Mouse (Mus musculus) layer of hippocampus, adult 8-10 months (tissue): ENCODE measurements around the gene Ppp1r12c. TPM values are rescaled to one million over a fixed set of nuclear protein-coding genes. Genes with fewer than 3 reads are reported as not detected.

ENCODE experiments used
- DNase-seq, 2 experiments: peaks; one replicate each; pipeline ENCODE4 v3.0.0; 2022; ENCODE audit warnings: low spot score in 2 of 2
- total RNA-seq, 4 experiments: library from RNA; stranded (reverse); gene quantifications; 2 replicates each; pipeline ENCODE4 v1.2.4; 2022

The Ppp1r12c gene
- total RNA-seq, 4 experiments from 2014 or later: 143 to 158 (median 147) TPM

DNA sequence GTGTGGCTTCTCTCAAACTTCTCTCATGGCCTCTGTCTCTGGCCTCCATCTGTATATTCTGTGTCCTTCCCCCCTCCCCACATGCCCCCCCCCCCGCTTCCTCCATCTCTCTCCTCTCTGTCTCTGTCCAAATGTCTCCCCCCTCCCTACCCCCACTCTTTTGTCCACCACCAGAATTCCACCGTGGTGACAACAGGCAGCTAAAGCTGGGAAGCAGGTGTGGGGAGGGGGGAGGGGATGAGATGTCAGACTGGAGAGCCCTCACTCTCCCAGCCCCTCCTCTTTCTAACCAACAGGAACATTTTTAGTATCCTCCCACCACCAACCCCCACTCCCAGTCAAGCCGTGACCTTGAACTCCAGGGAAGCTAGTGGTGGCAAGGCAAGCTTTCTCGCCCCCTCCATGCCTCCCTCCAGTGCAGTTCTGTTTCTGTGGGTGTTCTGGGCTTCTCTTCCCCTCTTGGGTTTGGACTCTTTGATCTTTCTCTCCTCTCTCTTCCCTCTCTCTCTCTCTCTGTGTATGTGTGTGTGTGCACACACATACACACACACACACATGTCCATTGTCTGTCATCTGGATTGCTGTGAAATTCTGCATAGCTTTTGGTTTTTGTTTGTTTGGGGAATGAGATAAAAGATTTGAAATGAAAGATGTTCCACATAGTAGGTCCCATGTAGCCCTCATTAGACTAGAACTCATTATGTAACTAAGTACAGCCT lies 15.0 kb upstream of the Ppp1r12c start, which contains the start of gene Tnnt1:
Gene Tnnt1, minus strand, starts transcription at position 51 of the 719 bp plus-strand sequence.
- DNase-seq: no peak

DNA sequence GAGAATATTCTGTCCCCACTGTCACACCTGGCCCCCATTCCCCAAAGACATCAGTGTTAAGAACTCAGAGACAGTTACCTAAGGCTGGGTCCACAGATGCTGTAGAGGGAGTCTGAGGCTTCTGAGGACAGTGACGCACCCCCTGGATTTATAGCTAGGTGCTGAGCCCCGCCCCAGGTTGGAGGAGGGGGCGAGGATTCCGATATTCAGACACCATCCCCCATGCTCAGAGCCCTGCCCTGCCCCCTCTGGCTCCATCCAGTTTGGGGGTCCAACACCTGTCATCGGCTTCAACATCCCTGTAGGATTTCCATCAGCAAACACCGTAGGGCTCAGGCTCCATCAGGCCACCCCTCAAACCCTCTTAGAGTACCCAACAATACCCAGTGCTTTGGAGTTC lies 14.4 kb upstream of the Ppp1r12c start:
- no peak for DNase-seq

DNA sequence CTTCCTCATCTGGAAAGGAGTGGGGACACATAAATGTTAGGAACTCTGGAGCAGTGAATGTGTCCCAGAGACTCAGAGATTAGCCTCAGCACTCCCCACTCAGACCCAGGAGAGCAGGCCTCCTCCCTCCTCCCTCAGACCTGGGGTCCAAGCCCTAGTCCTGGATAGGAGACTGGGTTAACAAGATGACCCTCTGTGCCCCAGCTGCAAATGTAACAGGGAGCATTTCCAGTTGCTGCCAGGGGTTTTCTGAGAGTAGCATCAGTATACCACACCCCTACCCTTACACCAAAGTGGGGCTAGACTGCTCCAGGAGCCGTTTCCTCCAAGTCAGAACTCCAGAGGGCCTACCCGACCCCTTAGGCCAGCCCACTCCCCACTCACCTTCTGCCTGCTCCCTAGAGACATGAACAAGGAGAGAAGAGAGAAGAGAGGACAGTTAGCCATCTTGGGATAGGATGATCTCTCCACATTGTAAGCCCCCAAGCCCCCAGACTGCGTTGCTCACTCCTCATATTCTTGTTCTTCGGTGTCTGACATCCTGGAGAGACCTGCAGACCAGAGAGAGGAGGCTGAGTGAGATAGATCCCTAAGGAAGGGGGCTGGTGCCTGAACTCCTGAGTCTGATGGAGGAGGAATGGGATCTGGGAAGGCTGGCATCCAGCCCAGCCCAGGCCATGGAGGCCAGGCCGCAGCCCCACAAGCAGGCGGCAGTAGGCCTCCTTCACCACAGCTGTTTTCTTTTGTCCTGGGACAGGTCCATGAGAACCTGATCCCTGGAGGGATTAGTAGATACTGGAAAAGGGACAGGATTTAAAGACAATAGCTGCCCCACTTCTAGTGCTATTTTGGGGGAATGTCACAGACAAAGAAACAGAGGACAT lies 12.6 kb upstream of the Ppp1r12c start:
- DNase-seq: no peak

- no peak for DNase-seq
These were observed 11.8 kb upstream of the Ppp1r12c start for GRCm38 (mm10) chr7:4513236-4513635.

DNA sequence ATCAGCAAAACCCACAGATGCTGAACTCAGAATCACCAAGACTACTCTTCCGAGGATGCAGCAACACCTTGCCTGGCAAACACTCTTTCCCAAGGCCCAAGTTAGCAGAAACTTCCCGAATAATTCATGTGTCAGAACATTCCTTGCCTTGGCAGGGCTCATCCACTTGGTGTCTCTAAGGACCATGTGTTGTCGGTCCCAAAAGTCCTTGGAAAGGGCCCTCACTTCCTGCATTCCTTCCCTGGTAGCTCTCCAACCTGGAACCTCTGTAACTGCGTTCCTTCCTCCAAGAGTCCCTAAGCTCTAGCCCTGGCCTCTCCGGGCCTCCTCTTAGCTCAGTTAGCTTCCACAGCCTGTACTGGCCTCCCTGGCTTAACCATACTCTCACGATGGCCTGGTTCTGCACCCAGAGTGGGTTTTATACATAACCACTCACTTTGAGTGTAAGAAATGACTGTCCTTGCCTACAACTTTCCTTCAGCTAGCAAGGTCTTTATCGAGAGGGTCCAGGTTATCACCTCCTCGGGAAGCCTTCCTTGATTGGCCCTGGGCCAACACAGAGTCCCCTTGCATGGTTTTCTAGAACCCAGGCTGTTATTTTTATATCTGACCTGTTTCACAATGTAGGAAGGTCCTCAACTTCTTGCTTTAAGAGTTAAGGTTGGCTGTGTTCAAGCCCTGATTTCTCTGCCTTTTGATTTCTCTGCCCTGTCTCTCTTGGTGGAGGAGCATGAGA lies 10.2 kb upstream of the Ppp1r12c start:
- no peak for DNase-seq

GRCm38 (mm10) chr7:4509863-4510608 lies 8.6 kb upstream of the Ppp1r12c start:
- no peak for DNase-seq

GRCm38 (mm10) chr7:4508739-4509116 lies 7.2 kb upstream of the Ppp1r12c start:
- DNase-seq: no peak

DNA sequence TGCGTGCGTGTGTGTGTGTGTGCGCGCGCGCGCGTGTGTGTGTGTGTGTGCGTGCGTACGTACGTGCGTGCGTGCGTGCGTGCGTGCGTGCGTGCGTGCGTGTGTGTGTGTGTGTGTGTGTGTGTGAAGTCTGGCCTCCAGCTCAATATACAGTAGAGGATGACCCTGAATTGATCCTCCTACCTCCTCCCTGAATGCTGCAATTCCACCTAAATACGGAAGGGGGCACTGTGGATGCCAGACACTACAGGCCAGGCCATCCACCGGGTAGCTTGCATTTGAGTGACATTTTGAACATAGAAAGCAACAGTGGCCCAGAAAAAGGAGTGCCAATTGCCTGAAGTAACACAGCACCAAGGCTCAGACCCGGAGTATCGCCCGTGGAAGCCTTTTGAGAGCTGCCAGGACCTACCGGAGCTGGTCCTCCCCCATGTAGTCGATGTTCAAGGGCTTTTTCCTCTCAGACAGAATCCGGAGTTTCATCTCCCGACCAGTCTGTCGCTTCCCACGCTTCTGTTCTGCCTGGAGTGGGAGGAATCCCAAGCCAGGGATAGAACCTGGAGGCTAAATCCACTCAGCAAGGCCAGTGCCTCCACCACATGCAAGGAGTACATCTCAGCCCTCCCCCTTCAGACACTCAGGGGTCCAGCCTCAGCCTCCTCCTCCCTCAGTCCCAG lies 6.7 kb upstream of the Ppp1r12c start:
- DNase-seq: no peak

- DNase-seq: no peak
These were observed 5.7 kb upstream of the Ppp1r12c start for GRCm38 (mm10) chr7:4507220-4507619.

DNA sequence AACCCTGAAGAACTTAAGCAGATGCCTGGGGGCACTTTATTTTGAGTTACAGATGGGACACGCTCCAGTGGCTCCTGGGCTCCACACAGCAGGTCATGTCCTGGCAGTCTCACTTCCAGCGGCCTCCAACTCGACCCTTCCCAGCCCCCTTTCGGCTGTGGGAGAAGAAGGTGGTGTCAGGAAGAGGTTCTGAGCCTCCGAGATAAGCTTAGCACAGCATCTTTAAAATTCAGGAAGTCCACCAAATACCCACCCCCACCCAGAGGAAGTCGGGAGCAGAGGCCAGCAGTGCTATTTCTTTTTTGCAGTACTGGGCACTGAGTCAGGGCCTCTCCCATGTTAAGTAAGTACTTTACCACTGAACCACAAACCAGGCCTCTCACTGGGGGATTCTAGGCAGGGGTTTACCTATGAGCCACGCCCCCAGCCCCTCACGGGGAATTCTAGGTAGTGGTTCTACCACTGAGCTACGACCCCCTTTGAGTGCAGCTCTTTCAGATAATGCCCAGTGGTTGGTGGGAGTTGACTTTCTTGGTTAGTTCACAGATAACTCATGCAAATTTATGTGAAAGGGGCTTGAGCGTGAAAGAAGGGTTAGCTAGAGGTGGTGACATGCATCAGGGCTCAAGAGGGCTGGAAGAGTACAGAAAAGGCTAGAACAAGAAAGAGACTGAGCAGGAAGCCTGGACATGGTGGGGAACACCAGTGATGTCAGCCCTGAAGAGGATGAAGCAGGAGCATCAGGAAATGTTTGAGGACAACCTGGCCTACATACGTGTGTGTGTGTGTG lies 3.4 kb upstream of the Ppp1r12c start:
- DNase-seq: no peak

- DNase-seq: no peak
These were observed 2.4 kb upstream of the Ppp1r12c start for GRCm38 (mm10) chr7:4503858-4504257.

GRCm38 (mm10) chr7:4503100-4503499 lies 1.6 kb upstream of the Ppp1r12c start:
- DNase-seq: no peak

- peak; percentile 62 to 71 for DNase-seq
These were observed 1.1 kb upstream of the Ppp1r12c start for GRCm38 (mm10) chr7:4502421-4503090.

- peak; percentile 47 to 49 for DNase-seq
These were observed 498 bp downstream of the Ppp1r12c start for GRCm38 (mm10) chr7:4500892-4501471.

DNA sequence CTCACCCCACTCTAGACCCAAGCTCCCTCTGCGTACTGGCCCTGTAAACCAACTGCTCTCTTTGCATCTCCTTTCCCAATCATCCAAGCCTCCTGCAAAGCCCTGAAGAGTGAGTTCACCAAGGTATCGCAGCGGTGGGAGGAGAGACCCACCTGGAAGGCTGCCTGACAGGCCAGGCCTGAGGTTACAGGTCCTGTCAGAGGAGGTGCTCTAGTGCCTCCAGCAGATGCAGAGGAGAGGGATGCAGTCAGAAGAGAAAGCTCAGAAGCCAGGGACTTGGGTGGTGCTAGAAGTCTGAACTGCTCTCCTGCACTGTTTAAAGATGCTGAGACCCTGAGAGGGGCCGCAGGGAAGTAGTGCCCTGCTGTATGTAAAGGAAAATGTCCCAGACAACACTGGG lies 2.4 kb downstream of the Ppp1r12c start:
- DNase-seq: no peak

DNA sequence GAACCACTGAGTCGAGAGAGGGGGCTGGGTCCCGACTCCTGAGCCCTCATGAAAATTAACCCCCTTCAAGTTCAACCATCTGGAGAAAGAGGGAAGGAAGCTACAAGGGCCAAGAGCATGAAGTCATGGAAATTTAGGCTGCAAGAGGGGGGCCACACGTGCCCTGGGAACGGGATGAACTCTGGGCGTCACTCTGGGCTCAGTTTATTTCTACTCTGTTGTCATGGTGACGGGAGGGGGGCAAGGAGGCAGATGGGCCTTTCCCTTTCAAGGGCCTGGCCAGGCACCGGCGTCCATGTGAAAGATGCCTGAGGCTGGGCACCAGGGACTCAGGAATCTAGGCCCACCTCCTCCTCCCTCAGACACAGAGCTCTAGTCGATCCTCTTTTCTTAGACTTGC lies 3.2 kb downstream of the Ppp1r12c start:
- no peak for DNase-seq

DNA sequence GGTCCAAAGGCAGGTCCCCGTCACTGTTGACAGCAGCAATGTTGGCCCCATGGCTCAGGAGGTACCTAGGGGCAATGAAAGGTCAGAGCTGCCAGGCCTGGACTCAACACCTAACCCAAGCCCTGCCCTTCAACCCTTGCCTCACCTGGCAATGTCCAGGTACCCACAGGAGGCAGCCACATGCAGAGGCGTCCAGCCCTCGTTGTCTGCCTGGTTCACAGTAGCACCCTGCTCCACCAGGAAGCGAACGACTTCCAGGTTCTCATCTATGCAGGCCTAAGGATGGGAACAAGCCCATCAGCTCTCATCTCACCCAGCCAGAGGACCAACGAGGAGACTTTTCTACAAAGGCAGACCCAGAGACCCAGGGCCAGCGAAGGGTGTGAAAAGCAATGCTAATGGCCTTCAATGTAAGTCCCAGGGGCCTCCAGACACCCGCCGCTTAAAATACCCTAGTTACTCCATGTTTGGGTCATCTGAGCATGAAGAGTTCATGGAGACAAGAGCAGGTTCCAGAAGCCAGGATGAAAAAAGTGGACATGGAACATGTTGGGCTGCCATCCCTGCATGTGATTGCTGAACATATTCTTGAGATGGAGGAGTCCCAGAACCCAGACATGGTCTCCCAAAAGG lies 4.1 kb downstream of the Ppp1r12c start:
- DNase-seq: no peak

- DNase-seq: no peak
These were observed 5.0 kb downstream of the Ppp1r12c start for GRCm38 (mm10) chr7:4496468-4496867.
